Mouse (Mus musculus) ovary, postnatal 10 days (tissue): ENCODE measurements around the gene Fam170b.

Experiments used
- DNase-seq: peaks from one replicate; pipeline ENCODE4 v3.0.0; 2022; ENCODE audit warnings: low spot score

The Fam170b gene

DNA sequence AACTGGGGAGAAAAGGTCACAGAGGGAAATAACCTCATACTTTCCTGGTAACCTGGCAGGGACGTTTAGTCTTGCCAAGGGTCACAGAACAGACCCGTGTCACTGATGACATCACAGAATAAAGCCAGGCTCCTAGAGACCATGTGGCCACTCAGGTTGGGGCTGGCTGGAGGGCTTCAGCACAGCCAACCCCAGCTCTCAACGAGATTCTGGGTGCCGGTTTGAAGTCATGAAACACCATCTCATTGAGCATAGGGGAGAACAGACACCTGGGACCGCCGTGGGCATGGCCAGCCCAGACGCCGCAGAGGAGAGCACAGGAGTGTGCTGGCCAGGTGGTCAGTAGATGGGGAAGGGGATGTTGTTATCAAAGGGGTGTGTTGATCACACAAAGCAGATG, at the start of gene Fam170b:
TSS of gene Fam170b (plus strand) at position 116 of the 400 bp plus-strand sequence.
- no peak for DNase-seq

DNA sequence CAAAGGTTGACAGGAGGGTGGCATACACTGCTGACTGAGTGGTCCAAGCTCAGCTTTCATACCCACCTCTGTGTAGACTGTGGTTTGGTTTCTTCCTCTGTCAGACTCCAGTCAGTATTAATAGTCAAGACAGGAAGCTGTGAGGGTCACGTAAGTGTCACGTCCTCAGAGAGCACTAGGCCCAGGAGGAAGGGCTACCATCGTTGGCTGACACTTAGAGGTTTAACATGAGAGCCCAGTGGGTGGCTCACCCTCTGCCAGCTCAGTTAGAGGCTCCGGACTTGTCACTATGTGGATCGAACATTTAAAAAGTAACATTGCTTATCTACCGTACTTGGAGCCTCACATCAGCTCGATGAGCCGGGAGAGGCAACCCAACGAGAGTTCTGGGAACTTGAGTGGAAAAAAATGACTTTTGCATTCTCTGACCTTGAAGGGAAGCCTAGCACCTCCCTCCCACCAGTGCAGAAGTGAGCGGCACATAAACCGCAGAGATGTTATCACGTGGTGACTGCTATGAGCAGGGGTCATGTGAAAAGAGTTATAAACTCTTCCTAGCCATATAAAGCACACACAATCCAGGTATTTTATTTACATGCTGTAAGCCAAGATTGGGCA, 49.5 kb upstream of the Fam170b start:
- DNase-seq = no peak

GRCm38 (mm10) chr14:32784748-32785134, 49.0 kb upstream of the Fam170b start:
- DNase-seq = no peak

DNA sequence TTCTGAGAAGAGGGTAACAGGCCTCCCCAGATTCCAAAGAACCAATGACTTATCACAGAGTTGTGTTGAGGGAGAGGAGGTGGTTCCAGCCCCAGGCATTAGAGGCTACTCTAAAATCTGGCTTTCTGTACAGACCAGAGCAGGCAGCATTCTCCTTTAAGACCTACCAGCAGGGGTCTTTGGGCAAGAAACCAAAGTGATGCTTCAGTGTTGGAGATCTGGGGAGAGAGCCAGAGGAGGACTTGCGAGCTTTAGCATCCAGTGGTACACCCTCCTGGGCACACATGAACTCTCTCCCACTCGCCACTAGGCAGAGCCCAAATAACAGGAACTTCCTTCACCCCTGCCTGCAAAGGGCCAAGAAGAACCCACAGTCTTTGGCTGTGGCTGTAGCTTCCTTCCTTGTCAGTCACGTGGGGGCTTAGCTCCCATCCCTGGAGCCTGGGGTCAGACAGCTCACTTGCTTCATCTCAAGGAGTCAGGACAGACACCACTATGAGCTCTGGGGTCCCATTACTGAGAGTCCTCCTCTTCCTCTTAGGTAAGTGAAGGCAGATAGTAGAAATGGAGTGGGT, 48.1 kb upstream of the Fam170b start, which contains the start of gene Tmem273:
TSS of gene Tmem273 (plus strand) at position 408 of the 575 bp plus-strand sequence.
- DNase-seq = no peak

GRCm38 (mm10) chr14:32787691-32788090, 46.1 kb upstream of the Fam170b start:
- no peak for DNase-seq

DNA sequence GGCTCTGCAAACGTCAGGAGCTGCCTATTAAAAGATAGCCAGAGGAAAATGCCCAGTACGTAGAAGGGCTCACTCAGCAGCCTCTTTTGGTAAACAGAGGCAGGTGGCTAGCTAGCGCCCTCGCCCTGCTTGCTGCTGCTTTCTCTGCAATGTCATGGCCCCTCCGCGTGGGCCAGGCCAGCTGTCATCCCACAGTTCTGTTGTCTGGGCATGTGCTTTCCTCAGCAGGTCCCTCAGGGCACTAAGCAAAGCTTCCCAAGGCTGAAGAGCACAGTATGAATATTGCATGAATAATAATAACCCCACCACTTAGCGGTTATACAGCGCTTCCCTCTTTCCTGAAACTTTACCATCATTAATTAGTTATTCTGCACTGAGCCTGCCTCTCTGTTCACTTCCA, 37.4 kb upstream of the Fam170b start:
- DNase-seq = no peak

DNA sequence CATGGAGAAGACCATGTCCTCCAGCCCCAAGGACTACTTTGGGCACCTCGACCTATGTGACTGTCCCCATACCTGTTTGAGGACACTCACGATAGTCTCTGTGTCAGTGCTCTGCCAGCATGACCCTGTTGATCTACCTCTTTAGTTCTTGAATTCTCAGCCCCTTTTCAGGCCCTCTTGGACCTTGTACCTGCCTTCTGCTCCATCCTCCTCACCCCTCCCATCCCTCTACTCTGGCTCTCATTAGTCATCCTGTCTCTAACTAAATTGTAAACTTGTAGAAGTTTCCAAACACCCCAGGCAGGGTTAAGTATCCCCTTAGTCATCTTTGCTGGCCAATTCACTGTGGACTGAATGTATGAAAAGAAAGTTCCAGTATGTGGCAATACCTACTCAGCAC, 36.0 kb upstream of the Fam170b start:
- DNase-seq = no peak

DNA sequence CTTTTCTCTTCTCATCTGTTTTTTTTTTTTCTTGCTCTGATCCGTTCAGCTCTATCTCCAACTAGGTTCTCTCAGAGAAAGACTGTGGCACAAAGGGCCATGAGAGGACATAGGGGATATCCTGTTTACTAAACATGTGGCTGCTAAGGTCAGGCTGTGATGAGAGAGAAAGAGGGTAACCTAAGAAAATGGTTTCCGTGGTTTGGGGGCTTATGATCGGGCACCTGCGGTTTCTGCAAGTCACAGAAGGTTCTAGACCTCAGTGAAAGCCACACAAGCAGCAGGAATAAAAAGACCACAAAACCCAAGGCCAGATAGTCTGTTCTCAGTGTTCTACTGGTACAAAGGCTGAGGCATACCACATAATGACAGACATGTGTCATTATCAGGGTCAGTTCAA, 35.4 kb upstream of the Fam170b start:
- no peak for DNase-seq

DNA sequence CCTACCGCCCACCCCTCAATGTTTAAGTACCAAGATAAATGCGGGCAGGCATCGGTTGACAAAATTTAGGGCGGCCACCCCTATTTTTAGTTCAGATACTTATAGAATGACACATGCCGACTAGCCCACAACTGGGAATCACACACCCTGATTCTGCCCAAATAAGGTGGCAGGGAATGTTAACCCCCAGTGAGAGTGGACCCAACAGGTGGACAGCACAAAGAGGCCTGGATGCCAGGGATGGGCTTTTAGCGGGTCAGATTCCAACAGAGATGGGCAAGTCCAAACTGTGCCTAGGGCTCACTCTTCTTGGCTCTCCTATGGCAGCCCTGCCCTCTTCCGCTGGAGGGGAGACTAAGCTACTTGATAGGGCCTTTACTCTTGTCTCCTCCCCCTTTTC, 33.7 kb upstream of the Fam170b start:
- no peak for DNase-seq

GRCm38 (mm10) chr14:32801016-32801661, 32.6 kb upstream of the Fam170b start:
- no peak for DNase-seq

DNA sequence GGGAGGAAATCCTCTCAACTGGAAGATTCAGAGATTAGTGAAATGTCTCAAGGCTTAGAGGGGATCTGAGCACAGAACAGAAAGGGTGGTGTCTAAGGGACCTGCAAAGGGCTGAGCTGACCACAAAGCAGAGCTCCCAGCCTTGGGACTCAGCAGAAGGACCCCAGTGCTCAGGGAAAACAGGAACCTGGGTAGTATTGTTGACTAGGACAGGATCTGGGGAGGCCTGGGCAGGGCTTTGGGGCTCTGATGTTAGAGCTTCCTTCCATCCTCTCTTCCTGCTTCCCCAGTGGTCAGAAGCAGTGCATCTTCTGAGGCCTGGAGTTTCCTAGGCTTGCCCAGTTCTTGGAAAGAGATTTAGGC, 32.1 kb upstream of the Fam170b start:
- no peak for DNase-seq

DNA sequence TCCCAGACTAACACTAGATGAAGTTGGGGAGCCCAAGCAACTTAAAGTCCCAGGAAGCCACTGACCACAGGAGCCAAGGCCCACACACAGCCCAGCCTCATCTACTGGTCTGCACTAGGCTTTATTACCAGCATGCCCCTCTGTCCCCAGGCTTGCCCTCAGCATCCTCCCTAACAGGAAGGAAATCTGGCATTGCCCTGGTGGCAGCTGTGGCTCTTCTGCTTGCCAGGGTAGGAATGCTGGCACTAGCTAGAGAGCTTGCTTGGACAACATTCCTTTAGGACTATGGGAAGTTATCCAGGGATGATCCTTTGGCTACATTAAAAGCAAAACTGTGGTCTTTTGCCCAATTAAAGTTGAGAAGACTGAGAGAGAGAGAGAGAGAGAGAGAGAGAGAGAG, 23.7 kb upstream of the Fam170b start:
- DNase-seq = no peak

GRCm38 (mm10) chr14:32812429-32812828, 21.3 kb upstream of the Fam170b start:
- no peak for DNase-seq

DNA sequence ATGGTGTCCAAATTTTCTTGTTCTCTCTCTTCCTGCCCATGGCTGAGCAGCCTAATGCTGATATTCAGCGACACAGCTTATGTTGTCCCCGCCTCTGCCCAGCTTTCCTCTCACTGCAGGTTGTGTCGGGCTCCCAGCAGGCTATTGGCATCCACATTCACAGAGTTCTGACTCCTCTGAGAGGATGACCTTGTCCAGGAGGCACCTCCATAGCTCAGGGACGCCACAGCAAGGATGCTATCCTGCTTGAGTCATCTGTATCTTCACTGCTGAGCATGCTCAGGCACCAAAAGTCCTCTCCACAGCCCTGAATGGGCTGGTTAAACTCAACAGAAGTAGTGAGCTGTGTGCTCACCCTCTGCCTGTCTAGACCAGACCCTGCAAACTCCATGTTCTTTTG, 18.8 kb upstream of the Fam170b start:
- no peak for DNase-seq

DNA sequence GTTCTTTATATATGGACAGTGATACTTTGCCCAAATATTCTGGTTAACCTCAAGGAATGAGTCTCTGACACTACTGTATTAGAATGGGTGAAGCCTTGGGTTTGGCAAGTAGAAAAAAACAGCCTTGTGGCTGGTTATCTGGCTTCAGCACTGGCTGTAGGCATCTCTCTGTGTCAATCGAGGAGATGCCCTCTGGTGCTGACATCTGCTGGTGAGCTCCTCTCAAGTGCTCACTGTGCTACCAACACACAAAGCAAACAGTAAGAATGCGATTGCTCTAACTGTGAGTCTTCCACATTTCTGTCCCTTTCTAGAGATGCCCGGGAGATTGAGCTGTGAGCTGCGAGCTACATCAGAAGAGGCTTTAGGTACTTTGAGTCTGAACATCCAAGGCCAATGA, 17.2 kb upstream of the Fam170b start:
- DNase-seq = no peak

- no peak for DNase-seq
These were observed 16.5 kb upstream of the Fam170b start for GRCm38 (mm10) chr14:32817258-32817657.

DNA sequence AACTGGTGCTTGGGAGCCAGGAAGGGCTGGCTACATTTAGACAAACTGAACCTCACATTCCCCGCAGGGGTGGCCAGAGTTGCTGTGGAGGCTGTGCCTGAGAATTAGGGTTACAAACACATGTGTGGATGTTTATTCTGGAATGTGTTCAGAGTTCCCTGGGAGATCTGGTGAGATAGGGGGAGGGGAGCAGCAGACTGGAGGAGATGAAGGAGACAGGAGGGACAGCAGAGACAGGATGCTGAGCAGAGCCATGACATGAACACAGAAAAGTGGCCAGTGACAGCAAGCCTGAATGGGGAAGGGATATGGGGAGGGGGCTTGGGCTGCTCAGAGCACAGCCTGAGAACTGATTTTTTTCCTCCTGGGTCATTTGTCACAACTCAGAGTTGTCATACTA, 14.5 kb upstream of the Fam170b start:
- no peak for DNase-seq

GRCm38 (mm10) chr14:32822812-32823211, 10.9 kb upstream of the Fam170b start:
- no peak for DNase-seq

- no peak for DNase-seq
These were observed 9.9 kb upstream of the Fam170b start for GRCm38 (mm10) chr14:32823861-32824260.

DNA sequence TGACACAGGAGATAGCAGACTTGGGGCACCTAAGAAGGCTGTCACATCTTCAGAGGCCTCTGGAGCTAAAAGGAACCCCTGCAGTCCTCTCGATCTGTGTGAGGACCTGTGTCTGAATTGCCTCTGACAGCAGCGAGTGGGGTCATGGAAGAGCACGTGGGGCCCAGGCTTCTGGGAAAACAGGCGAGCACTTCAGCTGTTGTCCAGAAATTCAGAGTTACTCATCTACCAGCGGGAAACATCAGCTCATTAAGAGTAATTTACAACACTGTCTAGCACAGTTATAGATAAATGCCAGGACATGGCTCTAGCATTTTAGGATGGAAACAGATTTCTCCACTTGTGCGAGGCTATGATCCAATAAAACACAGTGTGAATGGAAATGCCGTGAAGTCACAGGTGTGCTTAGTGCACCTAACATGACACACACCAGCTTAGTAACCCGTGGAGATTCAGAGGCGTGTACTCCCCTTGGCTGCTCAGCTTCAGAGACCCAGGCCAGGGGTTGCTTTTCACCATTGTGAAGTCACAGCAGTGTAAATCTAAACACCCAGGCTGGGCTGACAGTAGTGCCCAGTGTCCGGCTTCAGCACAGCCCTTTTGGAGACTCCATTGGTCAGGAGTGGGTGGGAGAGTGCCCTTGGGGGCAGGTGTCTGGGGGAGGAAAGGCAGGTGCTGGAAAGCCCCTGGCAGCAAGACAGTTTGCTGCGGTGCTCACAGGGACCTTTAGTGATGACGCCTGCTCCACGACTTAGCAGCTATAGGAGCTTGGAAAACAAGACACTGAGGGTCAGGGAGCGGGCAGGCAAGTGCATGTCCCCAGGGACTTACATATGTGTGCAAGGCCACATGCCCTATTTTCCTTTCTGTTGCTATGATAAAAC, 9.3 kb upstream of the Fam170b start:
- DNase-seq = no peak

- DNase-seq = no peak
These were observed 8.2 kb upstream of the Fam170b start for GRCm38 (mm10) chr14:32825426-32826032.

- DNase-seq = no peak
These were observed 6.6 kb upstream of the Fam170b start for GRCm38 (mm10) chr14:32827165-32827564.
